Mouse (Mus musculus) c-Kit-negative CD71-positive TER-119-positive erythroid progenitor cells, embryonic 14.5 days (primary cell): ENCODE results near the gene Taar3.

Source experiments
- DNase-seq: peaks from one replicate; pipeline ENCODE4 v3.0.0-alpha.2; 2013; ENCODE audit warnings: low read depth, low spot score

Taar3 gene

DNA sequence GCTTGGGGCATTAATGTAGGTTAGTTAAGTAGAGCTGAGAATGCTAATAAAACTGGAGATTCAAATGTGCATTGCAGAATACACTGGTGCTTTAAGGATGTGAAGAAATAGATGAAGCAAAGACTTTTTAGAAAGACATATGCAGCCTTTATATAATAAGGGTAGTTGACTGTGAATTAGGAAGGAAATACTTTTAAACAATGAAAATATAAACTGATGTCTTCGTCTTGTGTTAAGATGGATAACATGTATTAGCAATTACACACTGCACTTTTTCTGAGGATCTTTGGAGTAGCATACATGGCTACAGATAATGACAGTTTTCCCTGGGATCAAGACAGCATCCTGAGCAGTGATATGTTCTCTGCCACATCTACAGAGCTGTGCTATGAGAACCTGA, 50.3 kb downstream of the Taar3 start, which contains the start of gene Taar7b:
TSS of gene Taar7b (plus strand) at position 301 of the 400 bp plus-strand sequence.
- DNase-seq: no peak
